In genomic region chr12:85126986-85127603, GRCm38 (mm10) we compare ENCODE assay signal across 15 mouse cellular contexts. TPM values are rescaled to one million over a fixed set of nuclear protein-coding genes. Genes with fewer than 3 reads are reported as not detected.
DNase-seq lines count a peak whose midpoint lies in the region; ATAC-seq and TF ChIP-seq lines count a peak whose summit lies in the region.
"Had no signal": no experiment of that assay in that cellular context is flagged by ENCODE, and none has a peak within 500 bp of the region (broad histone marks: within the 10 kb centered on the region; RNA-seq: fewer than 3 reads in every experiment).

No protein-coding gene starts in this region.

- no peak overlapping the region for H3K27ac ChIP-seq in kidney, embryonic 14.5 days (ENCODE audit: low read depth, low read length)
- peak overlapping the region; percentile 28; the same call in 1 of the 2 replicates for H3K27ac ChIP-seq in intestine, postnatal 0 days (ENCODE audit: low read depth, low read length)
- H3K27ac ChIP-seq in olfactory bulb, adult 2 months (ENCODE audit: insufficient read depth, low read depth, low read length), result peak overlapping the region; percentile 57; the same call in 1 of the 2 replicates
- no peak overlapping the region for H3K27ac ChIP-seq in heart, adult 2 months
- no peak overlapping the region for H3K27ac ChIP-seq in forebrain, postnatal 0 days (ENCODE audit: low read depth, low read length)
- H3K27ac ChIP-seq: heart, embryonic 15.5 days; hindbrain, embryonic 15.5 days; midbrain, embryonic 13.5 days had no signal

- peaks cover 88% of the 10 kb centered on the region for H3K36me3 ChIP-seq in kidney, embryonic 14.5 days (ENCODE audit: control insufficient read depth, insufficient read depth, low read length)
- H3K36me3 ChIP-seq in intestine, postnatal 0 days (ENCODE audit: control insufficient read depth, insufficient read depth), result peaks cover 65% of the 10 kb centered on the region
- H3K36me3 ChIP-seq in heart, adult 2 months (ENCODE audit: control insufficient read depth, insufficient read depth, low read length), result peaks cover 12% of the 10 kb centered on the region
- peaks cover 73% of the 10 kb centered on the region for H3K36me3 ChIP-seq in forebrain, postnatal 0 days (ENCODE audit: insufficient read depth)

- peak; percentile 80 to 85 for DNase-seq in kidney, adult 8-10 months
- no peak for DNase-seq in lung, postnatal 14 days
- no peak for DNase-seq in heart, adult 2 months
- DNase-seq in forebrain, postnatal 0 days, result no peak
- DNase-seq: cerebellum, adult 9-10 months; gastrocnemius, postnatal 36 days; layer of hippocampus, postnatal 36 days; retina, postnatal 1 day had no signal

- no peaks in the 10 kb centered on the region for H3K9me3 ChIP-seq in kidney, embryonic 14.5 days (ENCODE audit: control insufficient read depth, low read length)
- no peaks in the 10 kb centered on the region for H3K9me3 ChIP-seq in intestine, postnatal 0 days (ENCODE audit: control insufficient read depth)
- no peaks in the 10 kb centered on the region for H3K9me3 ChIP-seq in forebrain, postnatal 0 days (ENCODE audit: low read length)
- H3K9me3 ChIP-seq: heart, embryonic 15.5 days; hindbrain, embryonic 15.5 days; midbrain, embryonic 13.5 days had no signal

- intact Hi-C loops in heart, adult 2 months (cut with DNase I), result no loop called here

- WGBS in kidney, embryonic 14.5 days, result 83% methylated on average over 8 of the region's 8 CpGs
- WGBS in intestine, postnatal 0 days, result 63% methylated on average over 8 of the region's 8 CpGs
- WGBS in olfactory bulb, adult 2 months, result 19% methylated on average over 8 of the region's 8 CpGs
- WGBS in heart, adult 2 months, result 59% methylated on average over 8 of the region's 8 CpGs
- 70% methylated on average over 8 of the region's 8 CpGs for WGBS in forebrain, postnatal 0 days

- no peak for TF ChIP-seq POLR2A in olfactory bulb, adult 2 months (IDR thresholded peaks at IDR 0.05; ENCODE audit: insufficient read depth, low read depth, low read length)
- no peak for TF ChIP-seq POLR2A in heart, adult 2 months (IDR thresholded peaks at IDR 0.05; ENCODE audit: insufficient read depth, low read depth, low read length)

- H3K4me3 ChIP-seq in kidney, embryonic 14.5 days (ENCODE audit: low read length), result no peak overlapping the region
- no peak overlapping the region for H3K4me3 ChIP-seq in intestine, postnatal 0 days (ENCODE audit: low read depth, low read length)
- no peak overlapping the region for H3K4me3 ChIP-seq in olfactory bulb, adult 2 months (ENCODE audit: insufficient read depth, low read depth, low read length)
- H3K4me3 ChIP-seq in heart, adult 2 months, result no peak overlapping the region
- H3K4me3 ChIP-seq in forebrain, postnatal 0 days (ENCODE audit: low read depth, low read length), result no peak overlapping the region
- H3K4me3 ChIP-seq: heart, embryonic 15.5 days; hindbrain, embryonic 15.5 days; midbrain, embryonic 13.5 days had no signal

- no peak overlapping the region for H3K4me2 ChIP-seq in kidney, embryonic 14.5 days (replicated peaks; ENCODE audit: low read depth, low read length)
- H3K4me2 ChIP-seq in intestine, postnatal 0 days (replicated peaks; ENCODE audit: low read depth), result no peak overlapping the region
- no peak overlapping the region for H3K4me2 ChIP-seq in forebrain, postnatal 0 days (ENCODE audit: low read depth)
- H3K4me2 ChIP-seq: heart, embryonic 15.5 days; hindbrain, embryonic 15.5 days; midbrain, embryonic 13.5 days had no signal

- TF ChIP-seq CTCF in intestine, postnatal 0 days (IDR thresholded peaks at IDR 0.05; ENCODE audit: low read depth), result no peak
- no peak for TF ChIP-seq CTCF in olfactory bulb, adult 2 months (IDR thresholded peaks at IDR 0.05; ENCODE audit: insufficient read depth, low read depth, low read length)
- TF ChIP-seq CTCF in heart, adult 2 months (IDR thresholded peaks at IDR 0.05), result no peak
- no peak for TF ChIP-seq CTCF in forebrain, postnatal 0 days (IDR thresholded peaks at IDR 0.05; ENCODE audit: low read depth)

- no peaks in the 10 kb centered on the region for H3K4me1 ChIP-seq in kidney, embryonic 14.5 days (ENCODE audit: control insufficient read depth, insufficient read depth, low read length)
- H3K4me1 ChIP-seq in intestine, postnatal 0 days (replicated peaks; ENCODE audit: control insufficient read depth, insufficient read depth, low read length), result 0 out of 2 replicates have a peak, but pooled peaks cover 3% of the 10 kb centered on the region
- peaks cover 2% of the 10 kb centered on the region; the same call in 1 of the 2 replicates for H3K4me1 ChIP-seq in olfactory bulb, adult 2 months (ENCODE audit: control insufficient read depth, insufficient read depth, low read length)
- no peaks in the 10 kb centered on the region for H3K4me1 ChIP-seq in heart, adult 2 months (ENCODE audit: control insufficient read depth, insufficient read depth, low read length)
- no peaks in the 10 kb centered on the region for H3K4me1 ChIP-seq in forebrain, postnatal 0 days (ENCODE audit: insufficient read depth)
- H3K4me1 ChIP-seq: hindbrain, embryonic 15.5 days; midbrain, embryonic 13.5 days had no signal

- H3K27me3 ChIP-seq in kidney, embryonic 14.5 days (ENCODE audit: control insufficient read depth, insufficient read depth, low read length), result no peaks in the 10 kb centered on the region
- no peaks in the 10 kb centered on the region for H3K27me3 ChIP-seq in intestine, postnatal 0 days (replicated peaks; ENCODE audit: control insufficient read depth, insufficient read depth, low read length)
- no peaks in the 10 kb centered on the region for H3K27me3 ChIP-seq in heart, adult 2 months (ENCODE audit: control insufficient read depth, insufficient read depth, low read length)
- H3K27me3 ChIP-seq in forebrain, postnatal 0 days (ENCODE audit: insufficient read depth, low read length), result no peaks in the 10 kb centered on the region
- H3K27me3 ChIP-seq: heart, embryonic 15.5 days; hindbrain, embryonic 15.5 days; midbrain, embryonic 13.5 days had no signal

- TF ChIP-seq EP300 in heart, adult 2 months (IDR thresholded peaks at IDR 0.05; ENCODE audit: insufficient read depth, low read depth, low read length), result no peak

- no peak for ATAC-seq in kidney, embryonic 14.5 days (ENCODE audit: low FRiP score, low TSS enrichment)
- peak; percentile 51 for ATAC-seq in activated CD4-positive, CD25-positive, alpha-beta regulatory T cell, adult 4 months
- peak; percentile 84 for ATAC-seq in intestine, postnatal 0 days
- no peak for ATAC-seq in forebrain, postnatal 0 days
- ATAC-seq: midbrain, embryonic 13.5 days had no signal

- no peaks in the 10 kb centered on the region for H3K79me2 ChIP-seq in heart, adult 2 months (replicated peaks; ENCODE audit: control insufficient read depth, insufficient read depth, low read length)

- H3K9ac ChIP-seq in kidney, embryonic 14.5 days (ENCODE audit: low read depth, low read length), result no peak overlapping the region
- no peak overlapping the region for H3K9ac ChIP-seq in intestine, postnatal 0 days (ENCODE audit: low read depth, low read length)
- H3K9ac ChIP-seq in heart, adult 2 months (ENCODE audit: low read depth, low read length), result no peak overlapping the region
- H3K9ac ChIP-seq in forebrain, postnatal 0 days, result no peak overlapping the region
- H3K9ac ChIP-seq: heart, embryonic 15.5 days; hindbrain, embryonic 15.5 days; midbrain, embryonic 13.5 days had no signal

RNA-seq across cellular contexts. Expression of gene Dlst, which starts 16.5 kb away (rescaled TPM):
- 68.1 and 119 TPM in 2 replicates for polyA plus RNA-seq in kidney, embryonic 14.5 days (2014; fragmentation: Nextera tagmentation; extraction: Ambion mirVana)
- polyA plus RNA-seq in activated CD4-positive, CD25-positive, alpha-beta regulatory T cell, adult 4 months (2017; shearing (Covaris generic)), result 10 to 100 TPM; 59.2 to 69.7 TPM
- 119 and 125 TPM in 2 replicates for polyA plus RNA-seq in intestine, postnatal 0 days (2015; fragmentation: Nextera tagmentation; extraction: Ambion mirVana)
- polyA plus RNA-seq in olfactory bulb, adult 2 months (2012; ENCODE audit: insufficient read depth, insufficient read length, low replicate concordance, missing spikeins), result not detected in 2 replicates
- total RNA-seq in heart, adult 2 months (2021), result 100 to 1,000 TPM; 668 to 715 TPM
- 423 and 709 TPM in 2 replicates for polyA plus RNA-seq in heart, adult 2 months (2012; rRNA removed)
- total RNA-seq in forebrain, postnatal 0 days (2014; rRNA removed), result 109 and 121 TPM in 2 replicates
- 80.8 and 92.8 TPM in 2 replicates for polyA plus RNA-seq in forebrain, postnatal 0 days (2015; fragmentation: Nextera tagmentation; extraction: Ambion mirVana)

RNA-seq across cellular contexts. Expression of gene Prox2, which starts 16.5 kb away (rescaled TPM):
- 2.9 and 3.3 TPM in 2 replicates for polyA plus RNA-seq in kidney, embryonic 14.5 days (2014; fragmentation: Nextera tagmentation; extraction: Ambion mirVana)
- 1 to 10 TPM; 1.4 to 2.7 TPM for polyA plus RNA-seq in activated CD4-positive, CD25-positive, alpha-beta regulatory T cell, adult 4 months (2017; shearing (Covaris generic))
- 0.99 and 1.6 TPM in 2 replicates for polyA plus RNA-seq in intestine, postnatal 0 days (2015; fragmentation: Nextera tagmentation; extraction: Ambion mirVana)
- polyA plus RNA-seq in olfactory bulb, adult 2 months (2012; ENCODE audit: insufficient read depth, insufficient read length, low replicate concordance, missing spikeins), result not detected in 2 replicates
- 1 to 10 TPM; 1.2 to 1.5 TPM for total RNA-seq in heart, adult 2 months (2021)
- 1.1 and 1.7 TPM in 2 replicates for polyA plus RNA-seq in heart, adult 2 months (2012; rRNA removed)
- 0.23 and 1.4 TPM in 2 replicates for total RNA-seq in forebrain, postnatal 0 days (2014; rRNA removed)
- 0.84 and 1.4 TPM in 2 replicates for polyA plus RNA-seq in forebrain, postnatal 0 days (2015; fragmentation: Nextera tagmentation; extraction: Ambion mirVana)

RNA-seq across cellular contexts. Expression of gene Rps6kl1, which starts 24.0 kb away (rescaled TPM):
- 0.61 and 1.0 TPM in 2 replicates for polyA plus RNA-seq in kidney, embryonic 14.5 days (2014; fragmentation: Nextera tagmentation; extraction: Ambion mirVana)
- under 1 TPM; 0.73 to 0.83 TPM for polyA plus RNA-seq in activated CD4-positive, CD25-positive, alpha-beta regulatory T cell, adult 4 months (2017; shearing (Covaris generic))
- 1.3 and 1.9 TPM in 2 replicates for polyA plus RNA-seq in intestine, postnatal 0 days (2015; fragmentation: Nextera tagmentation; extraction: Ambion mirVana)
- polyA plus RNA-seq in olfactory bulb, adult 2 months (2012; ENCODE audit: insufficient read depth, insufficient read length, low replicate concordance, missing spikeins), result not detected in 2 replicates
- 1 to 10 TPM; 2.3 to 2.4 TPM for total RNA-seq in heart, adult 2 months (2021)
- polyA plus RNA-seq in heart, adult 2 months (2012; rRNA removed), result 3.4 and 5.1 TPM in 2 replicates
- 32.9 and 33.8 TPM in 2 replicates for total RNA-seq in forebrain, postnatal 0 days (2014; rRNA removed)
- polyA plus RNA-seq in forebrain, postnatal 0 days (2015; fragmentation: Nextera tagmentation; extraction: Ambion mirVana), result 28.9 and 31.6 TPM in 2 replicates

RNA-seq across cellular contexts. Expression of gene Pgf, which starts 50.5 kb away (rescaled TPM):
- 16.3 and 21.9 TPM in 2 replicates for polyA plus RNA-seq in kidney, embryonic 14.5 days (2014; fragmentation: Nextera tagmentation; extraction: Ambion mirVana)
- polyA plus RNA-seq in activated CD4-positive, CD25-positive, alpha-beta regulatory T cell, adult 4 months (2017; shearing (Covaris generic)), result not detected
- 3.9 and 4.2 TPM in 2 replicates for polyA plus RNA-seq in intestine, postnatal 0 days (2015; fragmentation: Nextera tagmentation; extraction: Ambion mirVana)
- not detected in 2 replicates for polyA plus RNA-seq in olfactory bulb, adult 2 months (2012; ENCODE audit: insufficient read depth, insufficient read length, low replicate concordance, missing spikeins)
- 1 to 10 TPM; 5.4 to 5.7 TPM for total RNA-seq in heart, adult 2 months (2021)
- polyA plus RNA-seq in heart, adult 2 months (2012; rRNA removed), result 4.3 and 4.6 TPM in 2 replicates
- 5.3 and 7.8 TPM in 2 replicates for total RNA-seq in forebrain, postnatal 0 days (2014; rRNA removed)
- polyA plus RNA-seq in forebrain, postnatal 0 days (2015; fragmentation: Nextera tagmentation; extraction: Ambion mirVana), result 7.6 and 8.9 TPM in 2 replicates

Comparison
In these comparisons a context has a peak if more than half of its experiments do, and no peak if none do; other contexts are left out.
1. DNase-seq: peak in kidney, adult 8-10 months (2 of 2); none in lung, postnatal 14 days (single experiment), heart, adult 2 months (0 of 2) and forebrain, postnatal 0 days (single experiment).
2. ATAC-seq: peak in activated CD4-positive, CD25-positive, alpha-beta regulatory T cell, adult 4 months (single experiment) and intestine, postnatal 0 days (single experiment); none in kidney, embryonic 14.5 days (single experiment) and forebrain, postnatal 0 days (single experiment).
3. H3K27ac ChIP-seq: peak in intestine, postnatal 0 days (single experiment) and olfactory bulb, adult 2 months (single experiment); none in kidney, embryonic 14.5 days (single experiment), heart, adult 2 months (single experiment) and forebrain, postnatal 0 days (single experiment).